Mouse (Mus musculus) embryo, embryonic 11 days (tissue): ENCODE data around the gene Nynrin.
A peak's percentile ranks its signal among the peaks of the same experiment; 100 is the strongest.

ENCODE experiments used
- DNase-seq: peaks from one replicate; pipeline ENCODE4 v3.0.0-alpha.2; 2015

The Nynrin gene

GRCm38 (mm10) chr14:55879623-55880022 is 25.8 kb downstream of the Nynrin start:
- DNase-seq, result peak; percentile 75

- DNase-seq, result no peak
These were observed 27.2 kb downstream of the Nynrin start for GRCm38 (mm10) chr14:55880982-55881381.

- DNase-seq, result no peak
These were observed 28.4 kb downstream of the Nynrin start for GRCm38 (mm10) chr14:55882171-55882641.

GRCm38 (mm10) chr14:55883149-55883661 is 29.4 kb downstream of the Nynrin start:
- no peak for DNase-seq

GRCm38 (mm10) chr14:55883663-55884062 is 29.9 kb downstream of the Nynrin start:
- DNase-seq, result no peak

GRCm38 (mm10) chr14:55884166-55884565 is 30.4 kb downstream of the Nynrin start, which contains the start of gene Cbln3:
Cbln3 (minus strand) TSS chr14:55884392.
- no peak for DNase-seq

- peak; percentile 96 for DNase-seq
These were observed 30.9 kb downstream of the Nynrin start, which contains the start of gene Khnyn for GRCm38 (mm10) chr14:55884713-55885113. Khnyn (plus strand) TSS chr14:55884947.

- DNase-seq, result peak; percentile 24
These were observed 31.4 kb downstream of the Nynrin start for GRCm38 (mm10) chr14:55885114-55885790.

- DNase-seq, result peak; percentile 33
These were observed 32.0 kb downstream of the Nynrin start for GRCm38 (mm10) chr14:55885791-55886271.

- DNase-seq, result no peak
These were observed 33.0 kb downstream of the Nynrin start for GRCm38 (mm10) chr14:55886571-55887382.

- no peak for DNase-seq
These were observed 43.9 kb downstream of the Nynrin start for GRCm38 (mm10) chr14:55897671-55898070.

- DNase-seq, result no peak
These were observed 45.1 kb downstream of the Nynrin start for GRCm38 (mm10) chr14:55898947-55899346.

- peak; percentile 93 for DNase-seq
These were observed 46.0 kb downstream of the Nynrin start, which contains the start of gene Sdr39u1 for GRCm38 (mm10) chr14:55899701-55900413. Sdr39u1 (minus strand) TSS chr14:55900293.

GRCm38 (mm10) chr14:55900414-55900755 is 46.6 kb downstream of the Nynrin start:
- DNase-seq, result no peak

- peak; percentile 16 for DNase-seq
These were observed 51.7 kb downstream of the Nynrin start for GRCm38 (mm10) chr14:55905518-55905917.

- DNase-seq, result no peak
These were observed 59.6 kb downstream of the Nynrin start for GRCm38 (mm10) chr14:55913406-55913805.

- peak; percentile 93 for DNase-seq
These were observed 64.7 kb downstream of the Nynrin start for GRCm38 (mm10) chr14:55918240-55919082.

- DNase-seq, result no peak
These were observed 68.8 kb downstream of the Nynrin start for GRCm38 (mm10) chr14:55922475-55923232.
